Mouse (Mus musculus) limb, embryonic 12.5 days (tissue): ENCODE measurements around the gene Slc4a10. TPM values are rescaled to one million over a fixed set of nuclear protein-coding genes. Genes with fewer than 3 reads are reported as not detected.

ENCODE experiments used
- ATAC-seq: fragments of 200-750 bp; cut with Nextera tagmentation; 2 replicates; pipeline ENCODE4 v1.8.0; 2017; ENCODE audit warnings: low read depth, moderate TSS enrichment; ENCODE audit not compliant: insufficient number of reproducible peaks, insufficient read depth, low FRiP score, low TSS enrichment
- H3K27ac ChIP-seq: fragments of 300-500 bp; sonication (generic); 2 replicates; pipeline ENCODE4 v1.5.1; 2016; ENCODE audit warnings: mild to moderate bottlenecking, moderate library complexity
- H3K27me3 ChIP-seq: fragments of 300-500 bp; sonication (generic); 2 replicates; pipeline ENCODE4 v1.6.1; 2016; ENCODE audit warnings: mild to moderate bottlenecking, moderate library complexity
- H3K36me3 ChIP-seq: fragments of 300-500 bp; sonication (generic); 2 replicates; pipeline ENCODE4 v1.6.1; 2016; ENCODE audit warnings: mild to moderate bottlenecking, moderate library complexity
- H3K4me1 ChIP-seq: fragments of 300-500 bp; sonication (generic); replicated peaks from 2 replicates; pipeline ENCODE4 v1.6.1; 2016
- H3K4me2 ChIP-seq: fragments of 300-500 bp; sonication (generic); 2 replicates; pipeline ENCODE4 v1.6.1; 2016; ENCODE audit warnings: mild to moderate bottlenecking, moderate library complexity
- H3K4me3 ChIP-seq: fragments of 300-500 bp; sonication (generic); replicated peaks from 2 replicates; pipeline ENCODE4 v1.5.1; 2016; ENCODE audit warnings: mild to moderate bottlenecking
- H3K9ac ChIP-seq: fragments of 300-500 bp; sonication (generic); replicated peaks from 2 replicates; pipeline ENCODE4 v1.6.1; 2016; ENCODE audit warnings: mild to moderate bottlenecking, moderate library complexity
- H3K9me3 ChIP-seq: fragments of 300-500 bp; sonication (generic); 2 replicates; pipeline ENCODE4 v1.6.1; 2016; ENCODE audit warnings: mild to moderate bottlenecking, moderate library complexity
- WGBS: fragments of 180-500 bp; shearing (Covaris S2); methylation state at CpG from one replicate; pipeline ENCODE4 v1.1.7; 2016; 5-methylcytosine and 5-hydroxymethylcytosine counted together
- polyA plus RNA-seq: library from polyadenylated mRNA; unstranded; fragments of >200 nt; fragmentation: Nextera tagmentation; extraction: Ambion mirVana; gene quantifications from 2 replicates; pipeline ENCODE4 v1.2.1, GENCODE M21; 2016

The Slc4a10 gene
- polyA plus RNA-seq, 1 experiment from 2014 or later = not detected

DNA sequence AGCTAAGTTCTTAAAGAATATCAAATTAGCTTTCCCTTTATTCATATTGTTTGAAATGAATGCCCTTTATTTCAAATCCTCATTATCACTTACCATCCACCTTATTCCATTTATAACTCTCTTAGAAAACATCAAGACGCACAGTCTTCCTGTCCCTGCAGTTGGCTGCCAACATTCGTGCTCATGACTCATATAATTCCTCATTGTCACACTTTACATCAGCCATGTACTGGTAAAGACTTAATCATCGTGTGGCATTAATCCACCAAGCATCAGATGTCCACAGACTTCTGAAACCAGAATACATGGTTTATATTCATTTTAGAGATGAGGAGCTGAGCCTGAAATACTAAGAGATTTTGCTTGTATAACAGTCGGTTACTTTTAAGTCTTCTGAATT, 69.1 kb downstream of the Slc4a10 start:
- Histone ChIP-seq H3K4me3 (no peak overlapping the region), H3K9me3 (no peaks in the 10 kb centered on the region), H3K4me2 (no peak overlapping the region), H3K9ac (no peak overlapping the region), H3K4me1 (no peaks in the 10 kb centered on the region), H3K27ac (no peak overlapping the region), H3K36me3 (no peaks in the 10 kb centered on the region), H3K27me3 (no peaks in the 10 kb centered on the region)
- 81% methylated on average over 4 of the region's 4 CpGs for WGBS
- ATAC-seq = no peak

GRCm38 (mm10) chr2:62129975-62130374, 83.7 kb downstream of the Slc4a10 start:
- H3K9ac ChIP-seq = no peak overlapping the region
- no peaks in the 10 kb centered on the region for H3K4me1 ChIP-seq
- WGBS = 91% methylated on average over 2 of the region's 2 CpGs
- no peaks in the 10 kb centered on the region for H3K9me3 ChIP-seq
- no peaks in the 10 kb centered on the region for H3K27me3 ChIP-seq
- no peak for ATAC-seq
- H3K27ac ChIP-seq = no peak overlapping the region
- H3K36me3 ChIP-seq = no peaks in the 10 kb centered on the region
- H3K4me2 ChIP-seq = no peak overlapping the region
- H3K4me3 ChIP-seq = no peak overlapping the region

- no peaks in the 10 kb centered on the region for H3K4me1 ChIP-seq
These were observed 88.6 kb downstream of the Slc4a10 start for GRCm38 (mm10) chr2:62134911-62135310.

GRCm38 (mm10) chr2:62147636-62148035, 101.4 kb downstream of the Slc4a10 start:
- no peak for ATAC-seq
- Histone ChIP-seq H3K4me3 (no peak overlapping the region), H3K9me3 (no peaks in the 10 kb centered on the region), H3K36me3 (no peaks in the 10 kb centered on the region), H3K4me2 (no peak overlapping the region), H3K9ac (no peak overlapping the region), H3K4me1 (no peaks in the 10 kb centered on the region), H3K27ac (no peak overlapping the region), H3K27me3 (no peaks in the 10 kb centered on the region)
- WGBS = 67% methylated on average over 3 of the region's 3 CpGs

More at GRCm38 (mm10) chr2:62134911-62135310, 88.6 kb downstream of the Slc4a10 start:
- Histone ChIP-seq H3K4me3 (no peak overlapping the region), H3K27ac (no peak overlapping the region), H3K9ac (no peak overlapping the region), H3K36me3 (no peaks in the 10 kb centered on the region), H3K4me2 (no peak overlapping the region), H3K27me3 (no peaks in the 10 kb centered on the region), H3K9me3 (no peaks in the 10 kb centered on the region)
- ATAC-seq = no peak
- WGBS = 69% methylated on average over 8 of the region's 8 CpGs

DNA sequence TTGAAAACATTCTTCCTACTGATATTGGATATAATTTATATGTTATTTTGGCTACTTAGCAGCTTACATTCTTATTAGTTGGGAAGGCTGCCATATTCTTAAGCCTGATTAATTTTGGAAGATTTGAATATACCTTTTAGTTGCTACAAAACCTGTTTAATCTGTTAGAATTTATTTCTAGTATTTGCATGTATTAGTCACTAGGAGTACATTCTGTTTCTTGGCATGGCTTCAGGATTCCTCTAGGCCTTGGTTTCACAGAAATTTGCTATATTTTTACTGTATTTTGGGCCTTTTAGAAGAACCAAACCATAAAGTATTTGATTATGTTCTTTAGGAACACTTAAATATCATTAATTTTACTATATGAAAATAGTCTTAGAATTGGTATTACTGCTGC, 103.2 kb downstream of the Slc4a10 start:
- no peaks in the 10 kb centered on the region for H3K27me3 ChIP-seq
- no peaks in the 10 kb centered on the region for H3K9me3 ChIP-seq
- no peak overlapping the region for H3K9ac ChIP-seq
- H3K4me3 ChIP-seq = no peak overlapping the region
- no peaks in the 10 kb centered on the region for H3K4me1 ChIP-seq
- no peaks in the 10 kb centered on the region for H3K36me3 ChIP-seq
- no peak for ATAC-seq
- no peak overlapping the region for H3K27ac ChIP-seq
- H3K4me2 ChIP-seq = no peak overlapping the region

DNA sequence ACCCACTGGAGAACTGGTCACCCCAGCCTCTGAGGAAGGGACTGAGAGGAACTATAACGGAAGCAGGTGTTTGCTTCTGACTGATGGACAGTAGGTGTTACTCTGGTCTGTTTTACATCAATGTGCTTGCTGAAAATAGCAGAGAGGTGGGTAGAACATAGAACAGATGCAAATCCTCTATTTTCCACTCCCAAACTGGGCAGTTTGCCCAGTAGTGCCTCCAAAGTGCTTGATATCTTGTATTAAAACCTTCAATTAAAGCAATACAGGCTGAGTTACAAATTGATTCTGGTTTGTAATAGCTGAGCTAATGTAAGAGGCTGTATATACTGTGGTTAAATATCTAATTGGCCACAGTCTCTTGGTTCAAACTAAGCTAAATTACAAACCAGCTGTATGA, 104.6 kb downstream of the Slc4a10 start:
- Histone ChIP-seq H3K9ac (no peak overlapping the region), H3K27me3 (no peaks in the 10 kb centered on the region), H3K27ac (no peak overlapping the region), H3K4me1 (no peaks in the 10 kb centered on the region), H3K4me3 (no peak overlapping the region), H3K4me2 (no peak overlapping the region), H3K36me3 (no peaks in the 10 kb centered on the region), H3K9me3 (no peaks in the 10 kb centered on the region)
- 66% methylated on average over 1 of the region's 1 CpGs for WGBS
- no peak for ATAC-seq

DNA sequence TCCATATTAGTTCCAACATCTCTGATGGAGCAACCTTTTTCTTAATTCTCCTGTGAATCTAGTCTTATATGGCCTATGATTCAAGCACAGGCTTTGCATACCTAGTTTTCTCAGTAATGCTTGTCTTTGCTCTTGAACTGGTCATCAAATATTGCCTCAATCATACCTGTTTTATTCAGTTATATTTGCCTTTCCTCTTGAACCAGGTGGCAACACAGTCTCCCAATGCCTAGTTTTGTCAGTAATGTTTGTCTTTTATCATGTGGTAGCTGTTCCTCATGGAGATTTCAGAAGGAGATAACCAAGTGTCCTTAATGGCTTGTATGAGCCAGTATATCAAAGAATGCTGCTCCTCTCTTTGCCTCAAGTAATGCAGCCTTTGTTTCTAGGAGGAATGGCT, 163.8 kb downstream of the Slc4a10 start:
- ATAC-seq = no peak
- no peaks in the 10 kb centered on the region for H3K27me3 ChIP-seq
- H3K9me3 ChIP-seq = no peaks in the 10 kb centered on the region

DNA sequence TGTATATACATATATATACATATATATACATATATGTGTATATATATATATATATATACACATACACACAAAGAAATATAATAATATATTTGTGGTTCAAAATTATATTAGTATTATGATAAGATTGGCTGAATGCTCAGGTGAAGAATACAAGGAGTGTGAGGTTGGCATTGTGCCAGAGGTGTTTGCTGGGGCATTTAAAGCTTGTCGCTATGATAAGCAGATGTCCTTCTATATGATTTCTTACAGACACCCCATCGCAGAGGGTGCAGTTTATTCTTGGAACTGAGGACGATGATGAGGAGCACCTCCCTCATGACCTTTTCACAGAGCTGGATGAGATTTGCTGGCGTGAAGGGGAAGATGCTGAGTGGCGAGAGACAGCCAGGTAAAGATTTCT, 164.8 kb downstream of the Slc4a10 start:
- Histone ChIP-seq H3K9me3 (no peaks in the 10 kb centered on the region), H3K36me3 (no peaks in the 10 kb centered on the region), H3K4me3 (no peak overlapping the region), H3K27me3 (no peaks in the 10 kb centered on the region), H3K4me2 (no peak overlapping the region), H3K4me1 (no peaks in the 10 kb centered on the region), H3K27ac (no peak overlapping the region), H3K9ac (no peak overlapping the region)
- 89% methylated on average over 5 of the region's 5 CpGs for WGBS
- no peak for ATAC-seq

More for the DNA sequence above, 163.8 kb downstream of the Slc4a10 start:
- Histone ChIP-seq H3K4me1 (no peaks in the 10 kb centered on the region), H3K9ac (no peak overlapping the region), H3K36me3 (no peaks in the 10 kb centered on the region), H3K4me3 (no peak overlapping the region), H3K27ac (no peak overlapping the region), H3K4me2 (no peak overlapping the region)

DNA sequence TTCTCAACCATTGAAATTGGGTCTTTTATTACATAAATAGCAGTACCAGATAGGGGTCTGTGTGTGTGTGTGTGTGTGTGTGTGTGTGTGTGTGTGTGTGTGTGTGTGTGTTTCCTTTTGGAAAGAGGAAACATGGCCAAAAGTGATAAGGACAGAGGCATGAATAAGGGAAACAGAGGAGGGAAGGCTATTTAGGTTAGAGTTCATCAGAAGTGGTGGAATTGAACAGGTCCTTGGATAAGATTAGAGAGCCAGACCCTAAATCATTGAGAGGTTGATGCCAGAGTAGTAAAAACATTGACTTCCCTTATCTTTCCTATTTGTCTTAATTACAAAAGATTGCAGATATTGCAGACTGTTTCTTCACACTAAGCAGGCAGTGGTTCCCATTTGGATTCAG, 181.3 kb downstream of the Slc4a10 start:
- Histone ChIP-seq H3K4me3 (no peak overlapping the region), H3K9ac (no peak overlapping the region), H3K27me3 (no peaks in the 10 kb centered on the region), H3K36me3 (no peaks in the 10 kb centered on the region), H3K9me3 (no peaks in the 10 kb centered on the region), H3K27ac (no peak overlapping the region), H3K4me1 (no peaks in the 10 kb centered on the region), H3K4me2 (no peak overlapping the region)
- ATAC-seq = no peak

DNA sequence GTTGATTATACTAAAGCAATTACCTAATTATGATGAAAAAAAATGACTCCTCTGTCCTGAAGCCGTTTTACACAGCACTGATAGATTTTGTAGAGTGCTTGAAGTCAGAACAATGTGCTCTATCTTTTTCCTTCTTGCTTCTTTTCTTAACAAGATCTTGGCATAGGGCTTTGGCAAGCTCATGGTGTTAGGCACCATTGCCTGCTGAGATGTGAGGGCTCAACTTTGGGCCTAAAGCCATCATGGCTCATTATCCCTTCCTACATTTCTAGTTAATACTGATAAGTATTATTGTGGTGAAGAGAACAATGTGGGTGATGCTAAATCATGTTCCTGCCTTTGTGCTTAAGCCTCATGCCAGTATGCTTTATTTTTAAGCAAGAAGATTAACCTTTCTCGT, 185.0 kb downstream of the Slc4a10 start:
- Histone ChIP-seq H3K9ac (no peak overlapping the region), H3K4me2 (no peak overlapping the region), H3K27ac (no peak overlapping the region), H3K4me1 (no peaks in the 10 kb centered on the region), H3K9me3 (no peaks in the 10 kb centered on the region), H3K27me3 (no peaks in the 10 kb centered on the region), H3K4me3 (no peak overlapping the region), H3K36me3 (no peaks in the 10 kb centered on the region)
- WGBS = 83% methylated on average over 2 of the region's 2 CpGs
- ATAC-seq = no peak

DNA sequence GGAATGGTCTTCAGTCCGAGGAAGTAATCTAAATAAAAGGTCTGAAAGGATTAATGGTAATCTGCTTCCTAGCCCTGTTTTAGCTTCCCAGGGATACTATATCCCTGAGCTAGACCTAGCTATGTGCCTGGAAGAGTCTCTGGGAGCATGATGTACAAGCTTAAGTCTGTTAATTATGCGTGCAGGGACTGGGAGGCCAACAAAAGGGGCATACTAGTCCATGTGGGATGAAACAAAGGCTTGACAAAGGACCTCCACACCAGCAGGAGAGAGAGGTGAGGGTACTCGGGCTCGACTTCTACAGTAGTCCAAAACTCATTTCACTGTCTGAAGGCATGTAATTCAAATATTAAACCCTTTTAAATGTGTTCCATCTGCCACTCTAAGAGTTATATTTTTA, 197.9 kb downstream of the Slc4a10 start:
- Histone ChIP-seq H3K4me3 (no peak overlapping the region), H3K4me1 (no peaks in the 10 kb centered on the region), H3K9ac (no peak overlapping the region), H3K36me3 (no peaks in the 10 kb centered on the region), H3K4me2 (no peak overlapping the region), H3K27ac (no peak overlapping the region), H3K9me3 (no peaks in the 10 kb centered on the region), H3K27me3 (no peaks in the 10 kb centered on the region)
- WGBS = 59% methylated on average over 4 of the region's 4 CpGs
- ATAC-seq = no peak

DNA sequence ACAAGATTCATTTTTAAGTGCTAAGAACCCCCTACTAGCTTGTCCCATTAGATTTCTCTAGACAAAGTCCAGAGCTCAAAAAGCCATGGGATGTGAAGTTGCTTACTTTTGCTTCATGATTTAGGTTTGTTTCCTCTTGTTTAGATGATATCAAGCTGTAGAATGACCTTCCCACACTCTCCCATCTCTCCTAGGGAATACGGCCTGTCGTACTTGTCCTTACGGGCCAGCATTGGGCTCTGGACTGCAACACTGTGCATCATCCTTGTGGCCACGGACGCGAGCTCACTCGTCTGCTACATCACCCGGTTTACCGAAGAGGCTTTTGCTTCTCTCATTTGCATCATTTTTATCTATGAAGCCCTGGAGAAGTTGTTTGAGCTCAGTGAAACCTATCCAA, 222.2 kb downstream of the Slc4a10 start:
- Histone ChIP-seq H3K4me1 (no peaks in the 10 kb centered on the region), H3K9ac (no peak overlapping the region), H3K27me3 (no peaks in the 10 kb centered on the region), H3K9me3 (no peaks in the 10 kb centered on the region), H3K27ac (no peak overlapping the region), H3K4me3 (no peak overlapping the region), H3K4me2 (no peak overlapping the region), H3K36me3 (no peaks in the 10 kb centered on the region)
- no peak for ATAC-seq
- 91% methylated on average over 9 of the region's 9 CpGs for WGBS
